Mouse (Mus musculus): Measurements from ENCODE around the gene Man2a2.

DNA sequence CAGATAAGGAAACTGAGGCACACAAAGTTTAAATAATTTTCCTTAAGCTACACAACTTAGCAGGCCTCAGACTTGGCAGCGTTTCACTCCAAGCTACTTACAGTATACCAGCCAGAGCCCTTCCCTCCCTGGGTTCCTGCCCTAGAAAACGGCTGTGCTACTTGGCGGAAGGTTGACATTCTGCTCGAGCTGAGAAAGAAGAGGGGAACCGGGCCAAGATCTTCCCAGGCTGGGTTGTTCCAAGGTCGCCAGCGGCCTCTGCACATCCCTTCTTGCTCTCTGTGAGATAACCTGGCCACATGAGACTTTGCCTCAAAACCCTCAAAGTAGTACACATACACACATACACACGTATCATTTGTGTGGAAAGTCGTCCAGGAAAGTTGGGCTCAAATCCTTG lies 32.4 kb upstream of the Man2a2 start:
- TF ChIP-seq POLR2A (IDR thresholded peaks at IDR 0.05; ENCODE audit: borderline replicate concordance, extremely low read depth, low read depth, low read length) (no peak; the same call in 1 of the 2 replicates), CTCF (IDR thresholded peaks at IDR 0.05; ENCODE audit: insufficient read depth, low read length) (no peak)
